Mouse (Mus musculus): ENCODE results near the gene Deaf1. TPM values are rescaled to one million over a fixed set of nuclear protein-coding genes. Genes with fewer than 3 reads are reported as not detected.

Deaf1 gene
- total RNA-seq, 2 experiments from 2014 or later, result 246 to 267 TPM

- intact Hi-C loops (cut with DNase I), result no loop called here
These were observed 24.7 kb downstream of the Deaf1 start for GRCm38 (mm10) chr7:141302702-141303268.

GRCm38 (mm10) chr7:141301386-141301785 lies 26.1 kb downstream of the Deaf1 start:
- DNase-seq, result no peak
- intact Hi-C loops (cut with DNase I), result no loop called here

More at GRCm38 (mm10) chr7:141302702-141303268, 24.7 kb downstream of the Deaf1 start:
- DNase-seq, result no peak

- peak; percentile 68 for DNase-seq
- intact Hi-C loops (cut with DNase I), result no loop called here
These were observed 28.3 kb downstream of the Deaf1 start for GRCm38 (mm10) chr7:141299175-141299574.

- no peak for DNase-seq
- intact Hi-C loops (cut with DNase I), result no loop called here
These were observed 29.4 kb downstream of the Deaf1 start for GRCm38 (mm10) chr7:141297926-141298650.

GRCm38 (mm10) chr7:141294479-141294878 lies 33.0 kb downstream of the Deaf1 start:
- intact Hi-C loops (cut with DNase I), result no loop called here
- DNase-seq, result no peak

GRCm38 (mm10) chr7:141293852-141294471 lies 33.5 kb downstream of the Deaf1 start:
- peak; percentile 47 for DNase-seq
- intact Hi-C loops (cut with DNase I), result no loop called here

GRCm38 (mm10) chr7:141292583-141293388 lies 34.7 kb downstream of the Deaf1 start:
- intact Hi-C loops (cut with DNase I), result no loop called here
- DNase-seq, result no peak

- intact Hi-C loops (cut with DNase I), result no loop called here
- peak; percentile 22 for DNase-seq
These were observed 35.4 kb downstream of the Deaf1 start, which contains the start of gene Drd4 for GRCm38 (mm10) chr7:141291921-141292582. Gene Drd4, plus strand, starts transcription at chr7:141292006.

- DNase-seq, result no peak
- intact Hi-C loops (cut with DNase I), result no loop called here
These were observed 39.4 kb downstream of the Deaf1 start for GRCm38 (mm10) chr7:141288042-141288441.

GRCm38 (mm10) chr7:141282756-141283155 lies 44.7 kb downstream of the Deaf1 start:
- DNase-seq, result no peak
- intact Hi-C loops (cut with DNase I), result no loop called here

- no peak for DNase-seq
- intact Hi-C loops (cut with DNase I), result no loop called here
These were observed 46.0 kb downstream of the Deaf1 start for GRCm38 (mm10) chr7:141281442-141281841.

- intact Hi-C loops (cut with DNase I), result no loop called here
- DNase-seq, result peak; percentile 58
These were observed 48.5 kb downstream of the Deaf1 start, which contains the start of gene Sct for GRCm38 (mm10) chr7:141278766-141279590. Gene Sct, minus strand, starts transcription at chr7:141279133.

GRCm38 (mm10) chr7:141277701-141278678 lies 49.5 kb downstream of the Deaf1 start:
- intact Hi-C loops (cut with DNase I), result no loop called here
- no peak for DNase-seq

GRCm38 (mm10) chr7:141276546-141276945 lies 50.9 kb downstream of the Deaf1 start, which contains the start of gene Cdhr5:
Gene Cdhr5, minus strand, starts transcription at chr7:141276786.
- intact Hi-C loops (cut with DNase I), result no loop called here
- DNase-seq, result no peak

GRCm38 (mm10) chr7:141275356-141275755 lies 52.1 kb downstream of the Deaf1 start:
- intact Hi-C loops (cut with DNase I), result no loop called here
- DNase-seq, result no peak

- intact Hi-C loops (cut with DNase I), result no loop called here
- no peak for DNase-seq
These were observed 56.9 kb downstream of the Deaf1 start for GRCm38 (mm10) chr7:141270631-141271030.

GRCm38 (mm10) chr7:141269273-141269545 lies 58.3 kb downstream of the Deaf1 start:
- intact Hi-C loops (cut with DNase I), result loop anchor here (10.0 kb wide), 1 partner anchor 96 kb away; no protein-coding TSS in a partner anchor
- DNase-seq, result no peak
